ENCODE assay signal across 24 mouse cellular contexts in genomic region chr5:147031281-147031680, GRCm38 (mm10). TPM values are rescaled to one million over a fixed set of nuclear protein-coding genes. Genes with fewer than 3 reads are reported as not detected.
A peak's percentile ranks its signal among the peaks of the same experiment; 100 is the strongest.
DNase-seq lines count a peak whose midpoint lies in the region; ATAC-seq and TF ChIP-seq lines count a peak whose summit lies in the region.
"Had no signal": no experiment of that assay in that cellular context is flagged by ENCODE, and none has a peak within 500 bp of the region (broad histone marks: within the 10 kb centered on the region; RNA-seq: fewer than 3 reads in every experiment).

No protein-coding gene starts in this region.

- H3K9ac ChIP-seq in limb, embryonic 11.5 days (ENCODE audit: low read length): 0 out of 2 replicates have a peak overlapping the region, but pooled peaks have one; percentile 7
- H3K9ac ChIP-seq in liver, embryonic 12.5 days: no peak overlapping the region
- H3K9ac ChIP-seq: forebrain, embryonic 13.5 days; hindbrain, embryonic 12.5 days; neural tube, embryonic 13.5 days had no signal

- no peaks in the 10 kb centered on the region for H3K27me3 ChIP-seq in limb, embryonic 11.5 days (ENCODE audit: control insufficient read depth, insufficient read depth, low read length)
- H3K27me3 ChIP-seq in limb, embryonic 10.5 days (ENCODE audit: low read depth, poor library complexity, severe bottlenecking): no peaks in the 10 kb centered on the region
- no peaks in the 10 kb centered on the region for H3K27me3 ChIP-seq in liver, embryonic 12.5 days (replicated peaks)
- H3K27me3 ChIP-seq: forebrain, embryonic 13.5 days; hindbrain, embryonic 12.5 days; neural tube, embryonic 13.5 days had no signal

- peaks cover 2% of the 10 kb centered on the region; the same call in 1 of the 2 replicates for H3K36me3 ChIP-seq in limb, embryonic 11.5 days (ENCODE audit: control insufficient read depth, insufficient read depth, low read length)
- peaks cover 36% of the 10 kb centered on the region for H3K36me3 ChIP-seq in limb, embryonic 10.5 days
- H3K36me3 ChIP-seq in liver, embryonic 12.5 days: peaks cover 63% of the 10 kb centered on the region

- TF ChIP-seq POLR2A in cortical plate, adult 2 months (IDR thresholded peaks at IDR 0.05; ENCODE audit: extremely low read depth, insufficient read depth, low read length): no peak

- no peak overlapping the region for H3K4me3 ChIP-seq in limb, embryonic 11.5 days (ENCODE audit: low read depth, low read length)
- no peak overlapping the region for H3K4me3 ChIP-seq in limb, embryonic 10.5 days
- H3K4me3 ChIP-seq in cortical plate, adult 2 months (ENCODE audit: insufficient read depth, low read length): no peak overlapping the region
- no peak overlapping the region for H3K4me3 ChIP-seq in liver, embryonic 12.5 days
- H3K4me3 ChIP-seq: forebrain, embryonic 13.5 days; hindbrain, embryonic 12.5 days; midbrain, embryonic 10.5 days; myocyte; neural tube, embryonic 13.5 days had no signal

- 87% methylated on average over 14 of the region's 14 CpGs for WGBS in limb, embryonic 11.5 days
- 91% methylated on average over 14 of the region's 14 CpGs for WGBS in limb, embryonic 10.5 days
- 84% methylated on average over 14 of the region's 14 CpGs for WGBS in liver, embryonic 12.5 days (ENCODE audit: insufficient replicate concordance)

- no peak for ATAC-seq in limb, embryonic 11.5 days (ENCODE audit: insufficient number of reproducible peaks, low FRiP score, low TSS enrichment, low read depth)
- ATAC-seq in liver, embryonic 12.5 days: no peak
- ATAC-seq: forebrain, embryonic 13.5 days; midbrain, embryonic 16.5 days had no signal

- peak; percentile 39 for DNase-seq in cerebellum, adult 9-10 months
- DNase-seq in cerebellum, adult 8-10 months: no peak
- peak; percentile 45 to 60 for DNase-seq in heart, adult 9 months (ENCODE audit: low spot score in 2 of 2)
- DNase-seq in heart, postnatal 36 days: no peak
- no peak for DNase-seq in limb, embryonic 11.5 days (ENCODE audit: low spot score)
- DNase-seq in limb, embryonic 10.5 days (ENCODE audit: low spot score): no peak
- DNase-seq: adrenal gland, postnatal 14 days; cerebellum, postnatal 25 days; kidney, adult 8-10 months; kidney, postnatal 10 days; layer of hippocampus, postnatal 36 days; liver; retina, postnatal 1 day; right cerebral cortex, postnatal 25 days; thymus, adult 2 months; thymus, postnatal 4 days had no signal

- H3K27ac ChIP-seq in limb, embryonic 11.5 days (replicated peaks; ENCODE audit: low read depth, low read length): no peak overlapping the region
- no peak overlapping the region for H3K27ac ChIP-seq in limb, embryonic 10.5 days
- peak overlapping the region; percentile 72; the same call in 1 of the 2 replicates for H3K27ac ChIP-seq in cortical plate, adult 2 months (ENCODE audit: insufficient read depth, low read length)
- no peak overlapping the region for H3K27ac ChIP-seq in liver, embryonic 12.5 days
- H3K27ac ChIP-seq: forebrain, embryonic 13.5 days; hindbrain, embryonic 12.5 days; midbrain, embryonic 10.5 days; neural tube, embryonic 13.5 days had no signal

- no peak for TF ChIP-seq CTCF in cortical plate, adult 2 months (IDR thresholded peaks at IDR 0.05; ENCODE audit: extremely low read depth, insufficient read depth, low read length)

- H3K4me1 ChIP-seq in limb, embryonic 11.5 days (ENCODE audit: control insufficient read depth, insufficient read depth, low read length): no peaks in the 10 kb centered on the region
- H3K4me1 ChIP-seq in limb, embryonic 10.5 days: no peaks in the 10 kb centered on the region
- H3K4me1 ChIP-seq in cortical plate, adult 2 months (ENCODE audit: control insufficient read depth, insufficient read depth, low read length): peaks cover 2% of the 10 kb centered on the region; the same call in 1 of the 2 replicates
- H3K4me1 ChIP-seq in liver, embryonic 12.5 days: no peaks in the 10 kb centered on the region
- H3K4me1 ChIP-seq: hindbrain, embryonic 12.5 days; midbrain, embryonic 10.5 days; neural tube, embryonic 13.5 days had no signal

- H3K4me2 ChIP-seq in limb, embryonic 11.5 days (ENCODE audit: low read depth, severe bottlenecking): no peak overlapping the region
- H3K4me2 ChIP-seq in liver, embryonic 12.5 days: no peak overlapping the region
- H3K4me2 ChIP-seq: forebrain, embryonic 13.5 days; hindbrain, embryonic 12.5 days; neural tube, embryonic 13.5 days had no signal

- no peaks in the 10 kb centered on the region for H3K9me3 ChIP-seq in limb, embryonic 11.5 days (ENCODE audit: control insufficient read depth, low read length)
- H3K9me3 ChIP-seq in limb, embryonic 10.5 days (replicated peaks): no peaks in the 10 kb centered on the region
- H3K9me3 ChIP-seq in liver, embryonic 12.5 days (replicated peaks): no peaks in the 10 kb centered on the region
- H3K9me3 ChIP-seq: forebrain, embryonic 13.5 days; hindbrain, embryonic 12.5 days; midbrain, embryonic 10.5 days; neural tube, embryonic 13.5 days had no signal

- intact Hi-C loops in heart, postnatal 36 days (cut with DNase I): no loop called here

RNA-seq across cellular contexts. Expression of gene Lnx2, which starts 45.1 kb away (rescaled TPM):
- total RNA-seq in heart, postnatal 36 days (2021): 10 to 100 TPM in 1 of 2 experiments, 1 to 10 TPM in 1; 10.0 to 10.8 TPM
- 12.3 and 12.8 TPM in 2 replicates for polyA plus RNA-seq in limb, embryonic 11.5 days (2014; fragmentation: Nextera tagmentation; extraction: Ambion mirVana)
- 10.4 and 12.0 TPM in 2 replicates for polyA plus RNA-seq in limb, embryonic 10.5 days (2016; fragmentation: Nextera tagmentation; extraction: Ambion mirVana)
- polyA plus RNA-seq in cortical plate, adult 2 months (2012; rRNA removed): 4.7 and 5.8 TPM in 2 replicates
- 6.5 and 6.8 TPM in 2 replicates for polyA plus RNA-seq in liver, embryonic 12.5 days (2016; fragmentation: Nextera tagmentation; extraction: Ambion mirVana)

RNA-seq across cellular contexts. Expression of gene Polr1d, which starts 45.6 kb away (rescaled TPM):
- total RNA-seq in heart, postnatal 36 days (2021): 10 to 100 TPM; 69.4 to 72.8 TPM
- 124 and 132 TPM in 2 replicates for polyA plus RNA-seq in limb, embryonic 11.5 days (2014; fragmentation: Nextera tagmentation; extraction: Ambion mirVana)
- polyA plus RNA-seq in limb, embryonic 10.5 days (2016; fragmentation: Nextera tagmentation; extraction: Ambion mirVana): 129 and 149 TPM in 2 replicates
- 69.4 and 73.0 TPM in 2 replicates for polyA plus RNA-seq in cortical plate, adult 2 months (2012; rRNA removed)
- 116 TPM in 2 replicates for polyA plus RNA-seq in liver, embryonic 12.5 days (2016; fragmentation: Nextera tagmentation; extraction: Ambion mirVana)

Comparison
In these comparisons a context has a peak if more than half of its experiments do, and no peak if none do; other contexts are left out.
1. DNase-seq: peak in cerebellum, adult 9-10 months (single experiment) and heart, adult 9 months (2 of 2); none in cerebellum, adult 8-10 months (single experiment), heart, postnatal 36 days (0 of 2), limb, embryonic 11.5 days (single experiment) and limb, embryonic 10.5 days (single experiment).